ENCODE assay signal across 8 mouse cellular contexts in the genomic region with DNA sequence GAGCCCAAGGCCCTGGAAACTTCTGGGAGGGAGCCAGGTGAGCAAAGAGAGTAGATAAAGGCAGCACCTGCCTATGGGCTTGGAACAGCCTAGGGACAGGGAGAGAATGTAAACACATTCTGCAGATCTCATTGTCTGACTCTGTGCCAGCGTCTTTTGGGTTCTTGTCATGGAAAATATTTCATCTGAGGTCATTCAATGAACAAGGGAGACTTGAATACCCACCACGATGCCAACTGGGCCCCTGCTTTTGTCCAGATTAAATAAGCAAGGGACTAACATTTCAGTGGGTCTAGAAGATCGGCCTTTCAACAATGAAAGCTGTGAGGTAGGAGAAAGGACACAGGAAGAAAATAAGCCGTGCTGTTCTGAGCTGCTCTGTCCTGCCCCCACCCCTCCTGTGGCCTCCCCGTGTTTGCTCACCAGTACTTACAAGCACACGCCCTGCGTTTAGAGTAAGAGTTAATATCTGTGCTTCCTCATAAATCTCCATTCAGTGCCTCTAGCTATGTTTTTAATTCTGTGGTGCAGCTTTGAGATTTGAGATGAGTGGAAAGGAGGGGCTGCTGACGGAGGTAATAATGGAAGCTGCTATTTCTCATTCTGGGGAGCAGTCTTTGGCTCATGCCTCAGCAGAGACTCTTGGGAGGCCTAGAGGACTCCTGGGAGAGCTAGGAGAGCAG.
DNase-seq lines count a peak whose midpoint lies in the region; ATAC-seq lines count a peak whose summit lies in the region.

No protein-coding gene starts in this region.

- peak; percentile 78 for ATAC-seq in heart, embryonic 16.5 days (replicated peaks; ENCODE audit: extremely low read depth, insufficient read depth, low FRiP score)
- ATAC-seq in intestine, embryonic 16.5 days: peak; percentile 98
- peak; percentile 66; the same call in 1 of the 2 replicates for ATAC-seq in midbrain, embryonic 14.5 days (ENCODE audit: low FRiP score, low TSS enrichment)
- no peak for ATAC-seq in megakaryocyte progenitor cell, adult 5-6 weeks (replicated peaks; ENCODE audit: poor library complexity)

- no peak for DNase-seq in heart, adult 11 months
- DNase-seq in midbrain, embryonic 14.5 days: peak; percentile 47
- DNase-seq in embryo, embryonic 9.5 days (ENCODE audit: extremely low spot score): no peak
- DNase-seq in yolk sac, embryonic 10.5 days (ENCODE audit: low spot score): no peak

- 23% methylated on average over 8 of the region's 8 CpGs for WGBS in heart, embryonic 16.5 days
- 11% methylated on average over 8 of the region's 8 CpGs for WGBS in intestine, embryonic 16.5 days
- 27% methylated on average over 8 of the region's 8 CpGs for WGBS in midbrain, embryonic 14.5 days

- H3K4me3 ChIP-seq in heart, embryonic 16.5 days (ENCODE audit: low read length): no peak overlapping the region
- no peak overlapping the region for H3K4me3 ChIP-seq in brown adipose tissue, adult 24 weeks (ENCODE audit: insufficient read depth, low read depth, low read length)
- H3K4me3 ChIP-seq in intestine, embryonic 16.5 days (ENCODE audit: low read length): peak overlapping the region; percentile 4; the same call in 1 of the 2 replicates
- H3K4me3 ChIP-seq in midbrain, embryonic 14.5 days (replicated peaks; ENCODE audit: low read depth, low read length): no peak overlapping the region

- peak overlapping the region; percentile 4; the same call in 1 of the 2 replicates for H3K4me2 ChIP-seq in heart, embryonic 16.5 days (ENCODE audit: low read depth, low read length)
- H3K4me2 ChIP-seq in intestine, embryonic 16.5 days (ENCODE audit: low read depth, low read length): peak overlapping the region; percentile 34
- H3K4me2 ChIP-seq in midbrain, embryonic 14.5 days (ENCODE audit: low read length): no peak overlapping the region

- peaks cover 9% of the 10 kb centered on the region for H3K4me1 ChIP-seq in heart, embryonic 16.5 days (ENCODE audit: control insufficient read depth, insufficient read depth, low read length)
- 0 out of 2 replicates have a peak, but pooled peaks cover 4% of the 10 kb centered on the region for H3K4me1 ChIP-seq in brown adipose tissue, adult 24 weeks (ENCODE audit: control insufficient read depth, insufficient read depth, insufficient read length, low read length)
- H3K4me1 ChIP-seq in intestine, embryonic 16.5 days (ENCODE audit: control insufficient read depth, insufficient read depth, low read length): peaks cover 12% of the 10 kb centered on the region
- peaks cover 13% of the 10 kb centered on the region; the same call in 1 of the 2 replicates for H3K4me1 ChIP-seq in midbrain, embryonic 14.5 days (ENCODE audit: control insufficient read depth, insufficient read depth, low read length)

- peak overlapping the region; percentile 8 for H3K27ac ChIP-seq in heart, embryonic 16.5 days (ENCODE audit: low read length)
- H3K27ac ChIP-seq in brown adipose tissue, adult 24 weeks (replicated peaks; ENCODE audit: low read depth, low read length): peak overlapping the region; percentile 21; the same call in 1 of the 2 replicates
- H3K27ac ChIP-seq in intestine, embryonic 16.5 days (ENCODE audit: low read length): peak overlapping the region; percentile 89
- peak overlapping the region; percentile 69 for H3K27ac ChIP-seq in midbrain, embryonic 14.5 days (replicated peaks; ENCODE audit: low read depth, low read length)

- no peaks in the 10 kb centered on the region for H3K9me3 ChIP-seq in heart, embryonic 16.5 days (replicated peaks; ENCODE audit: control insufficient read depth, low read length)
- H3K9me3 ChIP-seq in intestine, embryonic 16.5 days (ENCODE audit: control insufficient read depth, low read length): no peaks in the 10 kb centered on the region
- H3K9me3 ChIP-seq in midbrain, embryonic 14.5 days (ENCODE audit: control insufficient read depth, low read length): no peaks in the 10 kb centered on the region

- H3K27me3 ChIP-seq in heart, embryonic 16.5 days (ENCODE audit: control insufficient read depth, insufficient read depth, low read length): no peaks in the 10 kb centered on the region
- H3K27me3 ChIP-seq in intestine, embryonic 16.5 days (replicated peaks; ENCODE audit: control insufficient read depth, insufficient read depth, low read length): no peaks in the 10 kb centered on the region
- no peaks in the 10 kb centered on the region for H3K27me3 ChIP-seq in midbrain, embryonic 14.5 days (ENCODE audit: control insufficient read depth, insufficient read depth, low read length)

- no peak overlapping the region; the same call in 1 of the 2 replicates for H3K9ac ChIP-seq in heart, embryonic 16.5 days (ENCODE audit: low read length)
- H3K9ac ChIP-seq in intestine, embryonic 16.5 days (ENCODE audit: low read depth, low read length): peak overlapping the region; percentile 37; the same call in 1 of the 2 replicates
- H3K9ac ChIP-seq in midbrain, embryonic 14.5 days (replicated peaks; ENCODE audit: low read length): no peak overlapping the region

- no peaks in the 10 kb centered on the region for H3K36me3 ChIP-seq in heart, embryonic 16.5 days (ENCODE audit: control insufficient read depth, insufficient read depth)
- no peaks in the 10 kb centered on the region for H3K36me3 ChIP-seq in intestine, embryonic 16.5 days (ENCODE audit: control insufficient read depth, insufficient read depth, low read length)
- no peaks in the 10 kb centered on the region for H3K36me3 ChIP-seq in midbrain, embryonic 14.5 days (ENCODE audit: control insufficient read depth, insufficient read depth, low read length)

Comparison
In these comparisons a context has a peak if more than half of its experiments do, and no peak if none do; other contexts are left out.
1. H3K27ac ChIP-seq: peak in every context shown above with its lines; median percentile 89 in intestine, embryonic 16.5 days; 69 in midbrain, embryonic 14.5 days; 21 in brown adipose tissue, adult 24 weeks; 8 in heart, embryonic 16.5 days.